Mouse (Mus musculus) MEL (cell line): ENCODE data around the gene Lpin1. TPM values are rescaled to one million over a fixed set of nuclear protein-coding genes. Genes with fewer than 3 reads are reported as not detected.

ENCODE experiments used
- DNase-seq: peaks from one replicate; pipeline ENCODE4 v3.0.0; 2011; ENCODE audit warnings: low read depth, low spot score
- H3K27ac ChIP-seq: 2 replicates; pipeline ENCODE4 v1.5.1; 2012; ENCODE audit warnings: low read depth, mild to moderate bottlenecking, control low read depth, low read length, moderate library complexity; ENCODE audit not compliant: control insufficient read depth
- H3K27me3 ChIP-seq, 2 experiments: fragments of 150-350 bp in 1 of 2; sonication (generic) in 1 of 2; 2 replicates each; pipeline ENCODE4 v1.6.1; 2012; ENCODE audit warnings: low read length in 2 of 2, mild to moderate bottlenecking in 2 of 2, improper control_type of control experiment in 1 of 2, moderate library complexity in 1 of 2; ENCODE audit not compliant: insufficient read depth in 2 of 2, control insufficient read depth in 1 of 2
- H3K36me3 ChIP-seq, 2 experiments: 2 replicates each; pipeline ENCODE4 v1.6.1; 2012 to 2014; ENCODE audit warnings: low read length in 2 of 2, improper control_type of control experiment in 1 of 2, inconsistent platforms in 1 of 2, mild to moderate bottlenecking in 1 of 2; ENCODE audit not compliant: insufficient read depth in 2 of 2, control insufficient read depth in 1 of 2
- H3K4me1 ChIP-seq, 2 experiments: fragments of 150-350 bp in 1 of 2; sonication (generic) in 1 of 2; 2 replicates each; pipeline ENCODE4 v1.6.1; 2012; ENCODE audit warnings: low read length in 2 of 2, improper control_type of control experiment in 1 of 2, mild to moderate bottlenecking in 1 of 2; ENCODE audit not compliant: insufficient read depth in 2 of 2, control insufficient read depth in 1 of 2
- H3K4me3 ChIP-seq, 2 experiments: fragments of 150-350 bp in 1 of 2; sonication (generic) in 1 of 2; 2 replicates each; pipeline ENCODE4 v1.5.1; 2012; ENCODE audit warnings: low read depth in 2 of 2, low read length in 2 of 2, mild to moderate bottlenecking in 2 of 2, moderate library complexity in 2 of 2, control low read depth in 1 of 2, improper control_type of control experiment in 1 of 2; ENCODE audit not compliant: control insufficient read depth in 1 of 2, insufficient read depth in 1 of 2
- H3K79me2 ChIP-seq: 2 replicates; pipeline ENCODE4 v1.6.1; 2012; ENCODE audit warnings: mild to moderate bottlenecking, low read length, moderate library complexity; ENCODE audit not compliant: control insufficient read depth, poor library complexity, insufficient read depth
- H3K9ac ChIP-seq: 2 replicates; pipeline ENCODE4 v1.6.1; 2012; ENCODE audit warnings: low read depth, mild to moderate bottlenecking, control low read depth, low read length, moderate library complexity; ENCODE audit not compliant: control insufficient read depth, poor library complexity, severe bottlenecking
- H3K9me3 ChIP-seq: fragments of 150-350 bp; sonication (generic); replicated peaks from 2 replicates; pipeline ENCODE4 v1.6.1; 2012; ENCODE audit warnings: mild to moderate bottlenecking, low read length, improper control_type of control experiment, moderate library complexity; ENCODE audit not compliant: insufficient read depth
- BHLHE40 ChIP-seq: IDR thresholded peaks from 2 replicates; pipeline ENCODE4 v1.6.1; 2012; ENCODE audit warnings: low read depth, mild to moderate bottlenecking, inconsistent platforms, low read length, improper control_type of control experiment, borderline replicate concordance
- CHD1 ChIP-seq: IDR thresholded peaks from 2 replicates; pipeline ENCODE4 v1.6.1; 2012; ENCODE audit warnings: low read depth, mild to moderate bottlenecking, inconsistent platforms, low read length, improper control_type of control experiment
- E2F4 ChIP-seq: IDR thresholded peaks from 2 replicates; pipeline ENCODE4 v1.6.1; 2011; ENCODE audit warnings: low read depth, low read length, improper control_type of control experiment, borderline replicate concordance
- ETS1 ChIP-seq: IDR thresholded peaks from 2 replicates; pipeline ENCODE4 v1.6.1; 2012; ENCODE audit warnings: low read depth, mild to moderate bottlenecking, inconsistent platforms, low read length, improper control_type of control experiment, moderate library complexity
- GABPA ChIP-seq: IDR thresholded peaks from 2 replicates; pipeline ENCODE4 v1.6.1; 2012; ENCODE audit warnings: low read depth, mild to moderate bottlenecking, inconsistent platforms, low read length, improper control_type of control experiment, moderate library complexity
- GATA1 ChIP-seq: IDR thresholded peaks from 2 replicates; pipeline ENCODE4 v1.6.1; 2011; ENCODE audit warnings: low read depth, low read length, improper control_type of control experiment
- KAT2A ChIP-seq: conservative IDR thresholded peaks from 2 replicates; pipeline ENCODE4 v1.6.1; 2012; ENCODE audit warnings: low read depth, low read length, improper control_type of control experiment, inconsistent platforms
- MAFK ChIP-seq: IDR thresholded peaks from 2 replicates; pipeline ENCODE4 v1.6.1; 2011; ENCODE audit warnings: low read depth, mild to moderate bottlenecking, low read length, improper control_type of control experiment, borderline replicate concordance
- MAX ChIP-seq: IDR thresholded peaks from 2 replicates; pipeline ENCODE4 v1.6.1; 2011; ENCODE audit warnings: low read length, improper control_type of control experiment
- MYC ChIP-seq: IDR thresholded peaks from 2 replicates; pipeline ENCODE4 v1.6.1; 2011; ENCODE audit warnings: low read depth, mild to moderate bottlenecking, low read length, improper control_type of control experiment, moderate library complexity
- NELFE ChIP-seq: IDR thresholded peaks from 2 replicates; pipeline ENCODE4 v1.6.1; 2011; ENCODE audit warnings: low read depth, low read length, improper control_type of control experiment
- NRF1 ChIP-seq: IDR thresholded peaks from 2 replicates; pipeline ENCODE4 v1.6.1; 2014; ENCODE audit warnings: low read depth, mild to moderate bottlenecking, inconsistent platforms, low read length, improper control_type of control experiment, moderate library complexity; ENCODE audit not compliant: poor library complexity, insufficient read depth, severe bottlenecking
- POLR2AphosphoS2 ChIP-seq: IDR thresholded peaks from 2 replicates; pipeline ENCODE4 v1.6.1; 2011; ENCODE audit warnings: low read length, improper control_type of control experiment
- RAD21 ChIP-seq: IDR thresholded peaks from 2 replicates; pipeline ENCODE4 v1.6.1; 2011; ENCODE audit warnings: mild to moderate bottlenecking, low read depth, low read length, improper control_type of control experiment
- RCOR1 ChIP-seq: IDR thresholded peaks from 2 replicates; pipeline ENCODE4 v1.6.1; 2012; ENCODE audit warnings: low read depth, mild to moderate bottlenecking, inconsistent platforms, low read length, improper control_type of control experiment
- SIN3A ChIP-seq: IDR thresholded peaks from 2 replicates; pipeline ENCODE4 v1.6.1; 2012; ENCODE audit warnings: low read length, improper control_type of control experiment, inconsistent platforms
- SMC3 ChIP-seq: IDR thresholded peaks from 2 replicates; pipeline ENCODE4 v1.6.1; 2011; ENCODE audit warnings: low read depth, low read length, improper control_type of control experiment
- TAL1 ChIP-seq: IDR thresholded peaks from 2 replicates; pipeline ENCODE4 v1.6.1; 2012; ENCODE audit warnings: mild to moderate bottlenecking, inconsistent platforms, low read length, moderate library complexity, mixed read lengths
- TBP ChIP-seq: IDR thresholded peaks from 2 replicates; pipeline ENCODE4 v1.8.0; 2011; ENCODE audit warnings: low read depth, low read length, improper control_type of control experiment
- TCF12 ChIP-seq: IDR thresholded peaks from 2 replicates; pipeline ENCODE4 v1.6.1; 2014; ENCODE audit warnings: low read depth, mild to moderate bottlenecking, inconsistent platforms, low read length, improper control_type of control experiment, moderate library complexity
- UBTF ChIP-seq: IDR thresholded peaks from 2 replicates; pipeline ENCODE4 v1.6.1; 2012; ENCODE audit warnings: low read depth, mild to moderate bottlenecking, inconsistent platforms, low read length, improper control_type of control experiment, moderate library complexity, borderline replicate concordance; ENCODE audit not compliant: insufficient read depth
- USF1 ChIP-seq: IDR thresholded peaks from 2 replicates; pipeline ENCODE4 v1.6.1; 2014; ENCODE audit warnings: low read depth, mild to moderate bottlenecking, inconsistent platforms, low read length, improper control_type of control experiment, moderate library complexity
- USF2 ChIP-seq, 2 experiments: IDR thresholded peaks; 2 replicates each; pipeline ENCODE4 v1.6.1; 2011 to 2012; ENCODE audit warnings: improper control_type of control experiment in 2 of 2, low read length in 2 of 2, borderline replicate concordance in 1 of 2, inconsistent platforms in 1 of 2, low read depth in 1 of 2, mild to moderate bottlenecking in 1 of 2; ENCODE audit not compliant: insufficient read depth in 1 of 2
- ZC3H11A ChIP-seq: IDR thresholded peaks from 2 replicates; pipeline ENCODE4 v1.6.1; 2012; ENCODE audit warnings: low read depth, mild to moderate bottlenecking, inconsistent platforms, low read length, improper control_type of control experiment
- ZKSCAN1 ChIP-seq: IDR thresholded peaks from 2 replicates; pipeline ENCODE4 v1.6.1; 2012; ENCODE audit warnings: low read depth, mild to moderate bottlenecking, inconsistent platforms, low read length, improper control_type of control experiment, moderate library complexity
- ZNF384 ChIP-seq: IDR thresholded peaks from 2 replicates; pipeline ENCODE4 v1.6.1; 2012; ENCODE audit warnings: low read depth, mild to moderate bottlenecking, inconsistent platforms, low read length, improper control_type of control experiment
- polyA plus RNA-seq, 2 experiments: library from polyadenylated mRNA; stranded (reverse) in 1 of 2; unstranded in 1 of 2; fragments of >175 nt in 1 of 2; fragments of >200 nt in 1 of 2; gene quantifications; 2 replicates each; pipeline versions ENCODE4 v1.2.1 to v1.2.4; 2012; ENCODE audit warnings: low replicate concordance in 2 of 2, low read depth in 1 of 2; ENCODE audit not compliant: insufficient read length in 2 of 2, insufficient read depth in 1 of 2, missing spikeins in 1 of 2
- total RNA-seq: library from RNA; depleted of rRNA; stranded (reverse); fragments of 300-350 nt; gene quantifications from 2 replicates; pipeline ENCODE4 v1.2.3, GENCODE M21; 2012

Lpin1 gene
- total and polyA plus RNA-seq, 3 experiments: 1.2 to 3.9 TPM; not detected in 1

DNA sequence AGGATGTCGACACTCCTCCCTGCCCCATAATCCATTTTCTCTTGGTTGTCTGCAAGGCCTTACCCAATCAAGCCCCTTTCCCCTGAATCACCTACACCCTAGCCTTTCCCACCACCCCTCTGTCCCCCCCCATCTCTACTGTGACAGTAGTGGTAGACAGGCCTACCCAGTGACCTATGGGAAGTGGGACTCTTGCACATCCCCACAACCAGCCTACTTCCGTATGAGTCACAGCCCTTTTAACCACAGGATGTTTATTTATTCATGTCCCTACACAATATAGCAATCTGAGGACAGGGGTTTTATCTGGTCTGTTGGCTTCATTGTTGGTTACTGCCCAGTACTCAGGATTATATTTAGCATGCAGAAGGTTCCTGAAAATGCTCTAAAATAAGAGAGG, 84.6 kb downstream of the Lpin1 start:
- Histone ChIP-seq H3K9me3 (no peaks in the 10 kb centered on the region), H3K27ac (no peak overlapping the region)
- DNase-seq: no peak

GRCm38 (mm10) chr12:16515183-16515582, 95.6 kb downstream of the Lpin1 start:
- Histone ChIP-seq H3K36me3 (no peaks in the 10 kb centered on the region), H3K4me1 (no peaks in the 10 kb centered on the region), H3K9me3 (no peaks in the 10 kb centered on the region), H3K79me2 (no peaks in the 10 kb centered on the region), H3K27me3 (peaks cover 0 to 3% of the 10 kb centered on the region in 2 experiments; a peak in 2 of 4 replicates), H3K27ac (no peak overlapping the region), H3K4me3 (no peak overlapping the region), H3K9ac (no peak overlapping the region)
- no peak for DNase-seq
- TF ChIP-seq NRF1 (no peak), GABPA (no peak), USF2 (IDR thresholded peaks at IDR 0.05; ENCODE audit: borderline replicate concordance in 1 of 2, insufficient read depth in 1 of 2, low read depth in 1 of 2, low read length in 2 of 2) (no peak), UBTF (no peak), ZC3H11A (no peak), TCF12 (no peak), SMC3 (no peak), BHLHE40 (no peak), RAD21 (no peak), MAX (no peak), GATA1 (no peak), USF1 (no peak), E2F4 (no peak), SIN3A (no peak), MAFK (no peak)

More for the DNA sequence above, 84.6 kb downstream of the Lpin1 start:
- no peaks in the 10 kb centered on the region for H3K4me1 ChIP-seq
- no peak for TF ChIP-seq KAT2A
- no peak for TF ChIP-seq NELFE
- TF ChIP-seq SMC3: no peak
- TF ChIP-seq RCOR1: no peak
- no peak for TF ChIP-seq ZKSCAN1
- no peak for TF ChIP-seq ZNF384
- no peak for TF ChIP-seq ZC3H11A
- no peak for TF ChIP-seq UBTF
- no peak for TF ChIP-seq BHLHE40
- TF ChIP-seq RAD21: no peak
- TF ChIP-seq MYC: no peak
- TF ChIP-seq POLR2AphosphoS2: no peak
- no peak for TF ChIP-seq TBP
- no peak for TF ChIP-seq CHD1
- no peak for TF ChIP-seq SIN3A
- TF ChIP-seq TCF12: no peak
- TF ChIP-seq NRF1: no peak
- TF ChIP-seq ETS1: no peak
- TF ChIP-seq TAL1: no peak
- no peak overlapping the region for H3K9ac ChIP-seq
- H3K27me3 ChIP-seq: no peaks in the 10 kb centered on the region
- H3K4me3 ChIP-seq: no peak overlapping the region
- H3K79me2 ChIP-seq: no peaks in the 10 kb centered on the region
- no peaks in the 10 kb centered on the region for H3K36me3 ChIP-seq
